Mouse (Mus musculus): ENCODE data around the gene Ebpl.

DNA sequence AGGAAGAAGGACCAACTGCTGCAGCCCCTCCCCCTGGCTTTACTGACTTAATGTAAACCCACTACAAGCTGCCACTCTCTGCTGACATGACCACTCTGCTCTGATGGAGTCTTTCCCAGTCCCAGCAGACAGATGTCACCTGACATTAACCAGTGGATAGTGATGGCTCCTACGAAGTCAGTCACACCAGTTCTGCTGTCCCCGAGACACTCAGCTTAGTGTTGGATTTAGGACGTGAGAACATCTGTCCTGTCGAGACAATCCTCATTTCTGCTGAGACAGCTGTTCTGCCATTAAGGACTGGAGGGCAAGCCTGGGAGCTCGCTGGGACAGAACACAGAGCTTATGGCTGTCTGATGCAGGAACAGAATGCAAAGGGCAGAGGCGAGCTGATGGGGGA is 9.4 kb downstream of the Ebpl start:
- TF ChIP-seq CTCF (IDR thresholded peaks at IDR 0.05; ENCODE audit: low read depth): no peak
- TF ChIP-seq EP300 (IDR thresholded peaks at IDR 0.05; ENCODE audit: low read depth): no peak

Measured in liver, embryonic 14.5 days (tissue).